Mouse (Mus musculus) kidney, adult 2 months (tissue): ENCODE data around the gene Nrp1.

Source experiments
- CTCF ChIP-seq: fragments of 200-500 bp; conservative IDR thresholded peaks from 2 replicates; pipeline ENCODE4 v1.5.1; 2011; ENCODE audit warnings: low read depth, mild to moderate bottlenecking, control low read depth, low read length, moderate library complexity, mixed read lengths; ENCODE audit not compliant: insufficient read depth, insufficient read length
- POLR2A ChIP-seq: fragments of 200-500 bp; IDR thresholded peaks from one replicate; pipeline ENCODE4 v1.6.1; 2011; ENCODE audit warnings: low read depth, low read length, control low read depth

DNA sequence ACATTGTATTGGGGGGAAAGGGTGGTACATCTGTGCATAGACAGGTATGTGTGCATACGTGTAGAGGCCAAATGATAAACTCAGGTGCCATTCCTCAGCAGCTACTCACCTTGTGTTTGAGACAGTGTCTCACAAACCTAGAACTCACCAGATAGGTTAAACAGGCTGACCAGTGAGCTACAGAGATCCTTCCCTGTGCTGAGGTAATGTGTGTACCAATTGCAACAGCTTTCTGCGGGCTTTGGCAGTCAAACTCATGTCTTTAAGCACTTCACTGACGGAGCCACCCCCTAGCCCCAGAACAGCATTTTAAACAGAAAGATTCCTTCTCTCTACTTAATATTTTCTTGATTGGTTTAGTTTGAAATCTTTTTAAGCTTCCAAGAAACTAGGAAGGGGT lies 88.2 kb downstream of the Nrp1 start:
- TF ChIP-seq CTCF (no peak), POLR2A (no peak)
